ENCODE assay signal across 16 mouse cellular contexts in genomic region chr4:127349560-127350300, GRCm38 (mm10). TPM values are rescaled to one million over a fixed set of nuclear protein-coding genes. Genes with fewer than 3 reads are reported as not detected.
"Had no signal": no experiment of that assay in that cellular context is flagged by ENCODE, and none has a peak within 500 bp of the region (broad histone marks: within the 10 kb centered on the region; RNA-seq: fewer than 3 reads in every experiment).

No protein-coding gene starts in this region.

- H3K4me3 ChIP-seq: limb, embryonic 13.5 days; midbrain, embryonic 13.5 days; neural tube, embryonic 15.5 days had no signal

- DNase-seq: kidney, adult 9 months; kidney, postnatal 36 days; layer of hippocampus, adult 9-11 months; layer of hippocampus, postnatal 36 days; left cerebral cortex, postnatal 4 days; lung, adult 18-20 months; thymus, adult 18-20 months; thymus, postnatal 25 days had no signal

- H3K4me2 ChIP-seq: limb, embryonic 13.5 days; midbrain, embryonic 13.5 days; neural tube, embryonic 15.5 days had no signal

- H3K36me3 ChIP-seq: limb, embryonic 13.5 days; midbrain, embryonic 13.5 days; neural tube, embryonic 15.5 days had no signal

- H3K27me3 ChIP-seq: limb, embryonic 13.5 days; midbrain, embryonic 13.5 days; neural tube, embryonic 15.5 days had no signal

- ATAC-seq: midbrain, embryonic 13.5 days had no signal

RNA-seq across cellular contexts. Expression of gene Gjb4, which starts 4.2 kb away (rescaled TPM):
- polyA plus RNA-seq: limb, embryonic 13.5 days; liver, adult 2 months; liver, embryonic 14.5 days; midbrain, postnatal 0 days; neural tube, embryonic 11.5 days; neural tube, embryonic 15.5 days; stomach, embryonic 14.5 days had no signal

RNA-seq across cellular contexts. Expression of gene Gjb5, which starts 8.3 kb away (rescaled TPM):
- polyA plus RNA-seq: liver, adult 2 months had no signal

RNA-seq across cellular contexts. Expression of gene Gjb3, which starts 19.1 kb away (rescaled TPM):
- polyA plus RNA-seq: liver, adult 2 months; neural tube, embryonic 15.5 days had no signal
